Mouse (Mus musculus): ENCODE measurements around the gene Clstn1.

The Clstn1 gene

DNA sequence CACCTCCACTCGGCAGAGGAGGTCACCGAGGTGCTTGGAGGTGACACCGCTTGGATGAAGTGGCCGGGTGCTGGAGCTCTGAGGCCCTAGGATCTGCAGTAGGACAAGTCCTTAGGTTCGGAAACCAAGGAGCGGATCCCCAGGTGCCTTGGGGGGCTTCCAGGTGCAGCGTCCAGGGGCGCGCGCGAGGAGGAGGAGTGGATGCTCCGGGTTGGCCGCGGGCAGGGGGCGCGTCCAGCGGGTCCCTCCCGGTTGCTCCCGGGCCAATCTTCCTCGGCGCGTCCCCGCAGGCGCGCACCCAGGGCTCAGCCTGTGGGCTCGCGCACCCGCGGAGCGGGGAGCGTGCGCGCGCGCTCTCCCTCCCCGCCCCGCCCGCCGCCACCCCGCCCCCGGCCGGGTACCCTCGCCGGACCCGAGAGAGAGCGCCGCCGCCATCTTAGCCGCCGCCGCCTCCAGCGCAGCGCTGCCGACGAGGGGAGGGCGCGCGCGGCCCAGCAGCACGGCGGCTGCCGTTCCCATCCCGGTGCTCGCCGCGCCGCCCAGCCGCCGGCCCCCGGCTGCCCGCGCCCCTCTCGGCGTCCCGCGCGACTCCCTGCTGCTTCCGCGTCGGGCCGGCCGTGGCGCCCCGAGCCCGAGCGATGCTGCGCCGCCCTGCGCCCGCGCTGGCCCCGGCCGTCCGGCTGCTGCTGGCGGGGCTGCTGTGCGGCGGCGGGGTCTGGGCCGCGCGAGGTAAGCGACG lies at the start of gene Clstn1:
Clstn1 (plus strand) TSS at position 425 of the 739 bp plus-strand sequence.
- DNase-seq: peak; percentile 98

- peak; percentile 97 for DNase-seq
These were observed 46.8 kb upstream of the Clstn1 start for GRCm38 (mm10) chr4:149539441-149539840.

GRCm38 (mm10) chr4:149541935-149542334 lies 44.3 kb upstream of the Clstn1 start:
- DNase-seq: no peak

GRCm38 (mm10) chr4:149542431-149542830 lies 43.8 kb upstream of the Clstn1 start:
- DNase-seq: no peak

GRCm38 (mm10) chr4:149542927-149543553 lies 43.2 kb upstream of the Clstn1 start:
- DNase-seq: peak; percentile 96

- DNase-seq: no peak
These were observed 41.4 kb upstream of the Clstn1 start for GRCm38 (mm10) chr4:149544892-149545291.

GRCm38 (mm10) chr4:149546797-149547444 lies 39.3 kb upstream of the Clstn1 start:
- DNase-seq: no peak

- DNase-seq: no peak
These were observed 38.7 kb upstream of the Clstn1 start for GRCm38 (mm10) chr4:149547523-149547922.

- DNase-seq: peak; percentile 97
These were observed 36.9 kb upstream of the Clstn1 start for GRCm38 (mm10) chr4:149549221-149549925.

- no peak for DNase-seq
These were observed 35.4 kb upstream of the Clstn1 start for GRCm38 (mm10) chr4:149550866-149551265.

DNA sequence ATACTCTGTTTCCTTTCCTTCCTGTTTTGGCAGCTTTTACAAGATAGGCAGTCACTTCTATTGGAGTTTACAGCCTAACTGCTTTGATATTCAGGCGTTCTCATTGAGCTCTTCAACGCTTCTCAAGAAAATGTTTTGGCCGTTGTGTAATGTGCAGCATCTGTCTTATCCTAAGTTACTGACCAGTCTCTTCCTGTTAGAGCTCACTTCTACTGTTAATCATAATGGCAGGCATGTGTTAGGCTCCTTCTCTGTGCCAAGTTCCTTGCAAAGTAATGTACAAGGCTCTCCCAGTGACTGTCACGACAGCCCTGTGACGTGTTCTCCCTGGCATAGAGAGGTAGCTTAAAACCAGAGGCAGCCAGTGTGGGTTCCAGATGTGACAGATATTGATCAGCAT lies 34.6 kb upstream of the Clstn1 start:
- DNase-seq: no peak

- DNase-seq: no peak
These were observed 32.4 kb upstream of the Clstn1 start for GRCm38 (mm10) chr4:149553834-149554233.

- DNase-seq: no peak
These were observed 30.2 kb upstream of the Clstn1 start for GRCm38 (mm10) chr4:149556111-149556510.

DNA sequence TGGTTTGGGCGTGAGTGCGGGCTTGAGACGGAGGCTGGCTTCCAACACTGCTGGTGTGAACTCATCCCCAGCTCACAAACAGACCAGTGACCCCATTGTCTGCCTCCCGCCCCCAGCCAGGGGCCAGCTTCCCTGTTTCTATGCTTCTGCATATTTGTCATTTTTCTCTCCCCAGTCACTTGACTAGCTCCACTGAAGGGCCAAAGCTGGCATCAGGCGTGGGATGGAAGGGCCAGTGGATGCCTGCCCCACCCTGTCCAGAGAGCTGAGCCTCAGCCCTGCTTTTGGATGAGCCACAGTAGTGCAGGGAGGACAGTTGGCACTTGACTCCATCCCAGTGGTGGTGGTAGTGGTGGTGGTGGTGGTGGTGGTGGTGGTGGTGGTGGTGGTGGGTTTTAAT lies 28.4 kb upstream of the Clstn1 start:
- peak; percentile 91 for DNase-seq

DNA sequence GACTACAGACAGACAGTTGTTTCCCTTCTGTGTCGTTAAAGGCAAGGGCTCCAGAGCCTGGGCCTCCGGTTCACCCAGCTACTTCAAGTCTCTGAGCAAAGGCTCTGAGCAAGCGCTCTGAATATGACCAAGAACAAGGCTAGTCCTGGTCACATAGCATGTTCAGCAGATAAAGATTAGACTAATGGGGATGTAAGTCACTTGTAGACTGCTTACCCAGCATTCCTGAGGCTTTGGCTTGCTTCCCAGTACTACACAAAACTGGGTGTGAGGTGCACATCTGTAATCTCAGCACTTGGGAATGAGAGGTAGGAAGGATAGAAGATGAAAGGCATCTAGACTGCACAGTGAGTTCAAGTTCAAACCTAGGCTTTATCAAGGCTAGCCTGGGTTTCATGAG lies 27.9 kb upstream of the Clstn1 start:
- DNase-seq: no peak

GRCm38 (mm10) chr4:149561392-149561791 lies 24.9 kb upstream of the Clstn1 start:
- DNase-seq: peak; percentile 86

DNA sequence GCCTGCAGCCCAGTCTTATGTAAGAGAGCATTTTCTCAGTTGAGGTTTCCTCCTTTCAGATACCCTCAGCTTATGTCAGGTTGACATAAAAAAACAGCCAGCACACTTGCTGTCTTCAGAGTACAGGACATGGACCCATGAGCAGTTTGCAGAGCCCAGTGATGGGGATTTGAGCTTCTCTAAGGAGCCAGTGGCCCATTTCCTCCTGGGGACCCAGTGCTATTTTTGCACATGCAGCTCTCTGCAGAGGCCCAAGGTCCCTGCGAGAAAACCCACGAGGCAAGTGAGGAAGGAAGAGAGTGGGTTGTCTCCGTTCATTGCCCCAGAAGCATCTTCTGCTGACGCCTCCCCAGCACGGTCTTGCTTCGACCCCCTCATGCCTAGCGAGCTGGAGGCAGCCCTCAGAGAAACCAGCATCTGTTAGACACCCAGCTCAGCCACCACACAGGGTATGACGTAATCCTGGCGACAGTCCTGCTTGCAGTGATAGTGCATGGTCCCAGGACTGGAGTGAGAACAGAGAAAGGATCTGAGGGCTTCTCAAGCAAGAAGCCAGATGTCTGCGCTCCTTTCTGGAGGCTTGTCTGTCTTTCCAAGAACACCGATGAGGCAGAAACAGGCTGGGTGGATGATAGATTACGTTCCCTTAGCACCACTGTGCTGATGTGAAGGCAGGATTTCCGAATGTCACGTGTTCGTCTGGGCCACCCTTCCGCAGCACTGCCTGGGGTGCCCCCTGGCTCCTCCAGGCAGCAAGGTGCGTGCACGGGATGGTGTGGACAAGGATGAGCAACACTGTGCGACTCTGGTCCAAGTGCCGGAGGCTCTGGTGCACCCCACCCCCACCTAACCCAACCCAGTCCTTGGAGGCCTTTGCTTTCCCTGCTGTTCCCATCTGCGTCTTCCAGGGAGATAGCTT lies 24.0 kb upstream of the Clstn1 start:
- peak; percentile 99 for DNase-seq

GRCm38 (mm10) chr4:149562905-149563347 lies 23.3 kb upstream of the Clstn1 start:
- DNase-seq: peak; percentile 90

DNA sequence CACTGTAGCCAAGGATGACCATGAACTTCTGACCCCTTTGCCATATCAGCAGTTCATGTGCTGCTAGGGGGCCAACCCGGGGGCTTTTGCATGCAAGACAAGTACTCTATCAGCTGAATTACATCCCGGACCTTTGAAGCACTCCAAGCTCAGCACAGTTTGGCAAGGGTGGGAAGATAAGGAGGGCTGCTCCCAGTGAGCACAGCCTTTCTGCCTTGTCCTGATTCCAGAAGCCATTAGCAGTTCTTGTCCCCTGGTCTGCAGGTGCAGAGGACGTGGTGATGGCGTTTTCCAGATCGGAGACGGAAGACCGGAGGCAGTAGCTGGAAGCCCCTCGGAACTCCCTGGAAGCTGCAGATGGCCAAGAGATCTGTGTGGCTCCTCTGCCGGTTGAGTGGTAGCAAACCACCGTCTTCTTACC lies 22.3 kb upstream of the Clstn1 start:
- peak; percentile 91 for DNase-seq

DNA sequence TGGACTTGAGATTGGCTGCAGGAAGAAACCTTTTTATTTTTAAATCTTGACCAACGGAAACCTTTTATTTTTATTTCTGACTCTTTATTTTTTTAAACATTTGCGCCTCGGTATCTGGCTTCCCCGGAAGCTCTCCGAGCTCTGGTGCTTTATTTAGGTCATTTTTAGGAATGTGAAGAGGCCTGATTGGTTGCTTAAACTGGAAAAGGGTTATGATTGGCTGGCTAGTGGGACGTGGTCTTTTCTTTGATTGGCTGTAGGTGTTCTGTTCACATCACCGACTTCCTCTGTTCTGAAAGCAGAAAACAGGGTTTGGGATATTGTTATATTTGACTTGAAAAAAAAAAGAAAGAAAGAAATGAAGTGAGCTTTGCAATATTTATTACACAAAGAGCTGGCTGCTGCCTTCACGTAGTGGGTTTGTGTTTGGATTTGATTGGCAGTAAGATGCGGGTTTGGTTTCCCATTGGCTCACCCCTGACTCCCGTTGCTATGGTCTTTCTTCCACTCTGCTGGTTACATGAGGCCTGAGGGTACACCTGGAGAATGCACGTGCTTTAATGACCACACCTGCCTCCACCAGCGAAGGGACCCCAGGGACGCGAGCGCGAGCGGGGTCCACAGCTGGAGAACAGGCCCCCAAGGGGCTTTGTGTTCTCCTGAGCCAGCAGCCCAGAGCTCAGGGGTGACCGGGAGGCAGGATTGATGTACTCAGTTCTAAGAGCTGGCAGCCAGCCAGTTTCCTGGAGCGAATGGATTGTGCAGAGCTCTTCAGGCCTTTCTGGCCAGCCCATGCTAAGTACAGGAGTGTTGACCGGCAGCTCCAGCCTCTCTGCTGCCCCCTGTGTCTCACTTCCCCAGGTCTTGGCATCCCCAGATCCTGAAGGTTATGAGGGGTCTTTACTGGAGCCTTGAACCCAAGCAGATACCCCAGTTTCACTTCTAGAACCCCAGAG lies 21.5 kb upstream of the Clstn1 start:
- DNase-seq: peak; percentile 99
